Mouse (Mus musculus) liver, postnatal 0 days (tissue): Measurements from ENCODE around the gene Ski. TPM values are rescaled to one million over a fixed set of nuclear protein-coding genes. Genes with fewer than 3 reads are reported as not detected.

Experiments used
- ATAC-seq: fragments of 200-750 bp; cut with Nextera tagmentation; 2 replicates; pipeline ENCODE4 v1.8.0; 2017; ENCODE audit warnings: mild to moderate bottlenecking, moderate library complexity
- DNase-seq: peaks from one replicate; pipeline ENCODE4 v3.0.0-alpha.2; 2016
- H3K27ac ChIP-seq: fragments of 300-500 bp; sonication (generic); 2 replicates; pipeline ENCODE4 v1.5.1; 2014; ENCODE audit warnings: antibody characterized with exemption, moderate library complexity, mild to moderate bottlenecking, low read depth
- H3K27me3 ChIP-seq: fragments of 300-500 bp; sonication (generic); 2 replicates; pipeline ENCODE4 v1.6.1; 2014; ENCODE audit warnings: low read length, control low read depth, mixed read lengths; ENCODE audit not compliant: insufficient read depth
- H3K36me3 ChIP-seq: fragments of 300-500 bp; sonication (generic); replicated peaks from 2 replicates; pipeline ENCODE4 v1.6.1; 2014; ENCODE audit warnings: mild to moderate bottlenecking, control low read depth, low read length, moderate library complexity, mixed read lengths; ENCODE audit not compliant: insufficient read depth
- H3K4me1 ChIP-seq: fragments of 300-500 bp; sonication (generic); 2 replicates; pipeline ENCODE4 v1.6.1; 2014; ENCODE audit warnings: antibody characterized with exemption, mild to moderate bottlenecking, control low read depth; ENCODE audit not compliant: insufficient read depth
- H3K4me2 ChIP-seq: fragments of 300-500 bp; sonication (generic); 2 replicates; pipeline ENCODE4 v1.6.1; 2014; ENCODE audit warnings: low read depth, mild to moderate bottlenecking, low read length, moderate library complexity, mixed read lengths
- H3K4me3 ChIP-seq: fragments of 300-500 bp; sonication (generic); 2 replicates; pipeline ENCODE4 v1.5.1; 2014; ENCODE audit warnings: low read depth, low read length
- H3K9ac ChIP-seq: fragments of 300-500 bp; sonication (generic); replicated peaks from 2 replicates; pipeline ENCODE4 v1.6.1; 2014; ENCODE audit warnings: mild to moderate bottlenecking, moderate library complexity
- H3K9me3 ChIP-seq: fragments of 300-500 bp; sonication (generic); 2 replicates; pipeline ENCODE4 v1.6.1; 2016; ENCODE audit warnings: mild to moderate bottlenecking, control low read depth, low read length, mixed read lengths
- CTCF ChIP-seq: sonication (generic); IDR thresholded peaks from 2 replicates; pipeline ENCODE4 v1.5.1; 2016; ENCODE audit warnings: antibody characterized with exemption, low read depth
- EP300 ChIP-seq: IDR thresholded peaks from 2 replicates; pipeline ENCODE4 v1.6.1; 2016; ENCODE audit warnings: antibody characterized with exemption, low read depth, mild to moderate bottlenecking
- WGBS: fragments of 180-500 bp; shearing (Covaris S2); extraction: QIAGEN DNeasy Blood & Tissue Kit; methylation state at CpG from one replicate; pipeline ENCODE4 v1.1.7; 2014; ENCODE audit not compliant: insufficient replicate concordance; 5-methylcytosine and 5-hydroxymethylcytosine counted together
- polyA plus RNA-seq: library from polyadenylated mRNA; unstranded; fragments of >200 nt; fragmentation: Nextera tagmentation; extraction: Ambion mirVana; gene quantifications from 2 replicates; pipeline ENCODE4 v1.2.1, GENCODE M21; 2015

The Ski gene
- polyA plus RNA-seq, 1 experiment from 2014 or later, result 3.5 TPM

DNA sequence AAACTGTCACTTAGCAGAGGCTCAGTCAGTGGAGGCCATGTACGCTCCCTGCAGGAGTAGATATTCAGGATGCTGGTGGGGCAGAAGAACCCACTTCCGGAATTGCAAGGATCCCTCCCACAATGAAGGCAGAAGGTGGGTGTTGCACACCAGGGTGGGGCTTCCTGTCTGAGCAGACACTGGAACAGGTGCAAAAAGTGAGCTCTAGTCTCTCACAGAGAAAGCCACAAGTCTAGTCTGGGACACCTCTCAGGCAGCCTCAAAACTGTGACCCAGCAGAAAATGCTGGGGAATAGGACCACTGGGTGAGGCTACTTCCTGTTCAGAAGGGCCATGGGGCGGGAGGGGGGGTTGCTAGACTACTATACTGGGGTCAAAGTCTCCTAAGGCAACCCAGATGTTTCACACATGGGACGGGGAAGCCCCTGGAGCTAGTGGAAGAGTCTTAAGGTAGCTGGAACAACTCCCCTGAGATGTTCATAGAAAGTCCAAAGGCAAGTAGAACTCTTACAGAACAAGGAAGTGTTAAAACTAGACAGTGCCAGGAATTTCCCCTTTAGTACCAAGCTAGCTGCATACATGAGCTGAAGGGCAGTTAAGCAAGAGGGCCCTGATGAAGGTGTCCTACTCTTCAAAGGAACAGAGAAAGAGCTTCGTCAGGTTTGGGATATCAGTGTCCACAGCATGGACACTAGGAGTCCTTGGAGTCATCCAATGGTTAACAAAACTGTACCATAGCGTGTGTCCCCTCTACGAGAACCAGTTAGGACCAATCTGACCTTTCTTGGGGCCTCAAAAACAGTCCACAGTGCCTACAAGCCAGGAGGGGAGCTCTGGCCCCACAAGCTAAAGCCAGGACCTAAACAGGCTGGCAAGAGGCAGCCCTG is 59.7 kb downstream of the Ski start:
- 18% methylated on average over 7 of the region's 7 CpGs for WGBS
- H3K4me2 ChIP-seq, result peak overlapping the region; percentile 22; the same call in 1 of the 2 replicates
- no peak overlapping the region for H3K9ac ChIP-seq
- H3K27me3 ChIP-seq, result no peaks in the 10 kb centered on the region
- H3K27ac ChIP-seq, result peak overlapping the region; percentile 68
- peak; percentile 29 for ATAC-seq
- peaks cover 21% of the 10 kb centered on the region for H3K36me3 ChIP-seq
- DNase-seq, result peak; percentile 41
- peaks cover 41% of the 10 kb centered on the region for H3K4me1 ChIP-seq
- TF ChIP-seq EP300, result no peak
- TF ChIP-seq CTCF, result no peak
- H3K9me3 ChIP-seq, result no peaks in the 10 kb centered on the region
- no peak overlapping the region for H3K4me3 ChIP-seq

DNA sequence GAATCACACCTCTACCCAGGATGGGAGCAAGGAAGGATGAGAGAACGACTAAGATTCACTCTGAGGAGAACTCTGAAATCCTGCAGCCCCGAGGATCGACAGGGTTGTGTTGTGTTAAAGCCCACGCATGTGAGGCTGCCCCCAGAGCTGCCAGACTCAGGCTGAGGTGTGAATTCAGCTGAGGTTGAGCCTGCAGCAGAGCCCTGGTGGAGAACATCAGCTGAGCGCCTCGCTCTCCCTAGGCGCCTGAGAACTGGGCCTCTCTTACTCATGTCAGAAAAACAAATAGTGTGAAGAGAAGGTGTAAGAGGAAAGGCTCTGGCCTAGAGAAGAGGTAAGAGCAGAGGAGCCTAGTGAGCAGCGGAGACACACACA is 63.9 kb downstream of the Ski start:
- 81% methylated on average over 8 of the region's 8 CpGs for WGBS
- no peaks in the 10 kb centered on the region for H3K27me3 ChIP-seq
- H3K36me3 ChIP-seq, result peaks cover 38% of the 10 kb centered on the region

DNA sequence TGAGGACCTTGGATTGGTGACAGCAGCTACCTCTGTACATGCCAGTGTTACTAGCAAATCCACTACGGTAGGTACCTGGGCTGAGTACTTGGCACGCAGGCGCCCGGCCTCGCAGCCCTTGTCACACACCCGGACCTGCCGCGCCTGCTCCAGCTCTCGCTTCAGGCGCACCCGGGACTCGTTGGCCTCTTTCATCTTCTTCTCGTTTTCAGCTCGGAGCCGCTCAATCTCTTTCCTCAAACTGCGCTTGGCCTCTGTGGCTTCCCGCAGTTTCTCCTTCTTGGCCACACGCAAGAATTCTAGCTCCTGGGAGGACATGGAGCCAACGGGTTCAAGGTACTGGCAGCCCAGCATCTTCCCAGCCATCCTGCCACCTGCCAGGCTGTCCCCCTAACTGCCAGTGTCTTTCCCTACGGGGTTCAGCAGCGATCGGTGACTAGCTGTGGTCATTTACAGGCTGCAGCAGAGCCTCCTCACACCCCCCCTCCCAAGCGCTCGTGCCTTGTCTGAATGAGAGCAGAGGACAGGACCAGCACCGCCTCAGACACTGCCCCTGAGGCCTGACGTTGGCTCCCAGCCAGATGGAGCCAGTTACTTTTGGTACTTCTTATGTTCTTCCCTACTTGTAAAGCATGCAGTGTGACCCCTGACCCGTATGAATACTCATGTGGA is 64.4 kb downstream of the Ski start:
- no peak for ATAC-seq
- Histone ChIP-seq H3K9ac (no peak overlapping the region), H3K4me2 (no peak overlapping the region), H3K9me3 (no peaks in the 10 kb centered on the region), H3K36me3 (peaks cover 38% of the 10 kb centered on the region), H3K4me3 (no peak overlapping the region), H3K4me1 (peaks cover 21% of the 10 kb centered on the region), H3K27me3 (no peaks in the 10 kb centered on the region), H3K27ac (no peak overlapping the region)
- TF ChIP-seq CTCF (no peak), EP300 (no peak)
- 91% methylated on average over 27 of the region's 27 CpGs for WGBS
- no peak for DNase-seq

More for the DNA sequence above, 63.9 kb downstream of the Ski start:
- ATAC-seq, result no peak
- no peak for TF ChIP-seq CTCF
- no peak for TF ChIP-seq EP300
- no peak overlapping the region for H3K4me2 ChIP-seq
- peaks cover 27% of the 10 kb centered on the region for H3K4me1 ChIP-seq
- DNase-seq, result no peak
- no peak overlapping the region for H3K27ac ChIP-seq
- H3K9ac ChIP-seq, result no peak overlapping the region
- no peak overlapping the region for H3K4me3 ChIP-seq
- H3K9me3 ChIP-seq, result no peaks in the 10 kb centered on the region

DNA sequence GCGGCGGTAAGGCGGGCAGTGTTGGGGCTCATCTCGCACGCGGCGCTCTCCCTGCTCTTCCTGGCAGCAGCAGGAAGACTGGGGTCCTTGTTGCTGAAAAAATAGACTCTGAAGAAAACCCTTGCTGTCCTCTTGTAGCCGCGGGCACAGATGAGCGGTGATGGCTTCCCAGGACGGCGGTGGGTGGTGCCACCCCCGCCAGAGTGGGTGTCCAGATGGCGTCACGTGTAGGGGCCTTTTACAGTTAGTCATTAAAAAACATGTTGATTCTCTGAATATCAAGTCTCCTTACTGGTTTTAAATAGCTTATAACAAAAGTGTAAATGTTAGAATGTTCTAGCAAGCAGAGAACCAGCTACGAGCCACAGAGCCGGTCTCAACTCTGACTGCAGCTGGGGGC is 65.7 kb downstream of the Ski start:
- ATAC-seq (no peak), DNase-seq (no peak)
- H3K9ac ChIP-seq, result no peak overlapping the region
- H3K27ac ChIP-seq, result no peak overlapping the region
- no peak overlapping the region for H3K4me3 ChIP-seq
- H3K4me2 ChIP-seq, result no peak overlapping the region
- no peaks in the 10 kb centered on the region for H3K9me3 ChIP-seq
- no peaks in the 10 kb centered on the region for H3K27me3 ChIP-seq
- 87% methylated on average over 17 of the region's 17 CpGs for WGBS
- H3K36me3 ChIP-seq, result peaks cover 38% of the 10 kb centered on the region
- no peak for TF ChIP-seq CTCF
- TF ChIP-seq EP300, result no peak
- H3K4me1 ChIP-seq, result peaks cover 17% of the 10 kb centered on the region

DNA sequence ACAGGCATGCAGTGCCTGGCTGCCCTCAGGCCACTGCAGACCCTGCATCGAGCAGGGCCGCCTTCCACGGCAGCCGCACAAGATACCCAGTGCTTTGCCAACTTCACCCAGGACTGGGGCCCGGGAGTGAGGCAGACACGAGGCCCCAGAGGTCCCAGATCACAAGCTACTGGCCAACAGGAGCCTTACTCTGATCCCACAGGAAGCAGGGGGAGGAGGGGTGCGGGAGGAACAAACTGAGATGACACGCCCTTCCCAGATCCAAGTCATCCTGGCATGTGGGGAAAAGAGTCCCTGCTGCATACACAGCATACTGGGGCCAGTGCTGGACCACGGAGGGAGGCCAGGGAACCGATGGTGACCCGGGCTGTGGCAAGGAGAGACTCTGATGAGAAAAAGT is 67.4 kb downstream of the Ski start:
- peaks cover 38% of the 10 kb centered on the region for H3K36me3 ChIP-seq
- ATAC-seq (no peak), DNase-seq (no peak)
- no peak overlapping the region for H3K4me3 ChIP-seq
- no peak for TF ChIP-seq CTCF
- no peak for TF ChIP-seq EP300
- no peak overlapping the region for H3K27ac ChIP-seq
- 71% methylated on average over 11 of the region's 11 CpGs for WGBS
- no peak overlapping the region for H3K4me2 ChIP-seq
- H3K9ac ChIP-seq, result no peak overlapping the region
- no peaks in the 10 kb centered on the region for H3K27me3 ChIP-seq
- no peaks in the 10 kb centered on the region for H3K9me3 ChIP-seq
- peaks cover 22% of the 10 kb centered on the region for H3K4me1 ChIP-seq

DNA sequence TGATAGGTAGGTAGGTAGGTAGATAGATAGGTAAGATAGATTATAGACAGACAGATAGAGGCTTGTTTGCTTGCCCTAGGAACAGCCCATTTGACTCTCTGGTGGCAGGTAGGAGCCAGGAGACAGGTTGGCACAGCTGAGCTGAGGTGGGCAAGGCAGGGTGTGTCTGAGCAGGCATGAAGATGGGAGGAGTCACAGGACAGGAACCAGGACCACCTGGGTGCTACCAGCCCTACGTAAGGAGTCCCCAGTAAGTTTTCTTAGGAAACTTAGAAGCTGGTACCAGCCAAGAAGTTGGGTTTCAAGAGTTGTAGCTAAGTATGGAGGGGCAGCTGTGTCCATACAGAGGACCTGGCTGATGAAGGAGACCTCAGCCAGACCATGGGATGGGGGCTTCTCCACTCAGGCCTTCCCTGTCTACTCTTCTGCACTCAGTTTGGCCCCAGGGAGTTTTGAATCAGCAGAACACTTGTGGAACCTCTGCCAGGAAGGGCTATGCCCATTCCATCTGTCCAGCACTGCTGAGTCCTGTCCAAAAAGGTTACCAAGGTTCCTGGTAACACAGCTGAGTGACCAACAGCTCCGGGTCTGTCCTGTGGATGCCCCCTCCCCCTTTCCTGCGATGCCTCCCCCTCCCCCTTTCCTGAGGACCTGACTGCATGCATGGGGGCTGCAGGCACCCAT is 68.9 kb downstream of the Ski start:
- TF ChIP-seq CTCF (no peak), EP300 (no peak)
- DNase-seq (no peak), ATAC-seq (no peak)
- H3K27ac ChIP-seq, result no peak overlapping the region
- no peak overlapping the region for H3K4me3 ChIP-seq
- 63% methylated on average over 3 of the region's 3 CpGs for WGBS
- no peak overlapping the region for H3K9ac ChIP-seq
- H3K27me3 ChIP-seq, result no peaks in the 10 kb centered on the region
- peaks cover 27% of the 10 kb centered on the region for H3K36me3 ChIP-seq
- no peaks in the 10 kb centered on the region for H3K9me3 ChIP-seq
- peaks cover 23% of the 10 kb centered on the region for H3K4me1 ChIP-seq
- H3K4me2 ChIP-seq, result no peak overlapping the region
